Mouse (Mus musculus): ENCODE results near the gene Spata2l. TPM values are rescaled to one million over a fixed set of nuclear protein-coding genes. Genes with fewer than 3 reads are reported as not detected.

Gene Spata2l
- total and polyA plus RNA-seq, 3 experiments: 1.9 to 3.1 TPM; not detected in 1

DNA sequence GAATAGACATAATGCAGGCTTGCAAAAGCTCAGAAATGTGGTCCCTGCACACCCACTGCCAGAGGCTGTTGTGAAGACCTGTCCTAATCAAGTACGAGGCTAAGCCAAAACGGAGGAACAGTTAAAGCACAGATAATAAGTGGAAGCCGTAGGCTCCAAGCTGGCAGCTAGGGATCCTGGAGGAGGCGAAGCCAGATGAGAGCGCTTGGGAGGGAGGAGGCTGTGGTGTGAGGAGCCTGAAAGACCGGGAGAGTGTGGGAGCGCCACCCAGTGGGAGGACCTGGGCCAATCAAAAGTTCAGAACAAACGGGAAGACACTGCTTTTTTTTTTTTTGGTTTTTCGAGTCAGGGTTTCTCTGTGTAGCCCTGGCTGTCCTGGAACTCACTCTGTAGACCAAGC, 45.4 kb downstream of the Spata2l start:
- H3K9ac ChIP-seq (ENCODE audit: control insufficient read depth, low read depth, low read length, poor library complexity, severe bottlenecking): peak overlapping the region; percentile 32
- DNase-seq (ENCODE audit: low read depth, low spot score): peak; percentile 88
- TF ChIP-seq ZC3H11A (IDR thresholded peaks at IDR 0.05; ENCODE audit: low read depth, low read length): peak; percentile 53
- peak; percentile 96 for TF ChIP-seq ZNF384 (IDR thresholded peaks at IDR 0.05; ENCODE audit: low read depth, low read length)
- TF ChIP-seq SIN3A (IDR thresholded peaks at IDR 0.05; ENCODE audit: low read length): peak; percentile 59
- peak; percentile 49 to 82 (median 70) for TF ChIP-seq CTCF (IDR thresholded peaks at IDR 0.05 in 2 of 3, conservative IDR thresholded peaks at IDR 0.05 in 1 of 3; ENCODE audit: control insufficient read depth in 1 of 3, insufficient read depth in 1 of 3, low read depth in 2 of 3, low read length in 3 of 3, poor library complexity in 1 of 3, severe bottlenecking in 1 of 3)
- TF ChIP-seq ELF1 (IDR thresholded peaks at IDR 0.05; ENCODE audit: low read depth, low read length): no peak
- TF ChIP-seq SMC3 (IDR thresholded peaks at IDR 0.05; ENCODE audit: low read depth, low read length): peak; percentile 70
- peak; percentile 61 for TF ChIP-seq MXI1 (IDR thresholded peaks at IDR 0.05; ENCODE audit: low read depth, low read length)
- peak; percentile 51 for TF ChIP-seq RAD21 (IDR thresholded peaks at IDR 0.05; ENCODE audit: low read depth, low read length)
- no peak for TF ChIP-seq E2F4 (IDR thresholded peaks at IDR 0.05; ENCODE audit: borderline replicate concordance, low read depth, low read length)
- H3K4me1 ChIP-seq (ENCODE audit: control insufficient read depth in 1 of 2, insufficient read depth in 2 of 2, low read length in 2 of 2): peaks cover 0 to 25% of the 10 kb centered on the region in 2 experiments; a peak in 2 of 4 replicates
- H3K4me3 ChIP-seq (ENCODE audit: control insufficient read depth in 1 of 2, insufficient read depth in 1 of 2, low read depth in 2 of 2, low read length in 2 of 2): peak overlapping the region; percentile 41 to 43
- no peak overlapping the region for H3K27ac ChIP-seq (ENCODE audit: control insufficient read depth, low read depth, low read length)
- no peaks in the 10 kb centered on the region for H3K79me2 ChIP-seq (ENCODE audit: control insufficient read depth, insufficient read depth, low read length, poor library complexity)
- H3K27me3 ChIP-seq (ENCODE audit: control insufficient read depth in 1 of 2, insufficient read depth in 2 of 2, low read length in 2 of 2): no peaks in the 10 kb centered on the region
- H3K36me3 ChIP-seq (ENCODE audit: control insufficient read depth in 1 of 2, insufficient read depth in 2 of 2, low read length in 2 of 2): peaks cover 0 to 11% of the 10 kb centered on the region in 2 experiments; a peak in 2 of 4 replicates
- H3K9me3 ChIP-seq (replicated peaks; ENCODE audit: insufficient read depth, low read length): no peaks in the 10 kb centered on the region

DNA sequence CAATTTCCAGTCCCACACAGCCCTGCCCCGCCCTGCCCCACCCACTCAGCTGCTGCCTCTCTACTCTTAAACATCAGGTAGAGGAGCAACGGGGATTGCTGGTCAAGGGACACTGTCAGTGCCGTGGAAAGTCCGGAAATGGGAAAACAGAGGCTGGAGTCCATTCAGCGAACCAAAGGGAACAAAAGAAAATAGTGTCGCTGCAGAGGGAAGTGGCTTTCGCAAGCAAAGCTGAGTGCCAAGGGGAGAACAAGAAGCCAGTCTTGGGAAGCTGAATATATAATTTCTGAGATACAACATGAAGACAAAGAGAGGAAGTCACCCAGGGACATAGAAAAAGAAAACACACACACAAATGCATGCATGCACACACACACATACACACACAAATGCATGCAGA, 47.2 kb downstream of the Spata2l start:
- Histone ChIP-seq H3K36me3 (ENCODE audit: control insufficient read depth in 1 of 2, insufficient read depth in 2 of 2, low read length in 2 of 2) (peaks cover 0 to 11% of the 10 kb centered on the region in 2 experiments; a peak in 2 of 4 replicates), H3K27ac (ENCODE audit: control insufficient read depth, low read depth, low read length) (no peak overlapping the region), H3K79me2 (ENCODE audit: control insufficient read depth, insufficient read depth, low read length, poor library complexity) (no peaks in the 10 kb centered on the region), H3K9ac (ENCODE audit: control insufficient read depth, low read depth, low read length, poor library complexity, severe bottlenecking) (no peak overlapping the region), H3K9me3 (replicated peaks; ENCODE audit: insufficient read depth, low read length) (no peaks in the 10 kb centered on the region), H3K4me3 (ENCODE audit: control insufficient read depth in 1 of 2, insufficient read depth in 1 of 2, low read depth in 2 of 2, low read length in 2 of 2) (no peak overlapping the region), H3K27me3 (ENCODE audit: control insufficient read depth in 1 of 2, insufficient read depth in 2 of 2, low read length in 2 of 2) (0 out of 4 replicates have a peak, but pooled peaks cover 0 to 1% of the 10 kb centered on the region in 2 experiments), H3K4me1 (ENCODE audit: control insufficient read depth in 1 of 2, insufficient read depth in 2 of 2, low read length in 2 of 2) (peaks cover 0 to 25% of the 10 kb centered on the region in 2 experiments; a peak in 2 of 4 replicates)
- TF ChIP-seq SMC3 (IDR thresholded peaks at IDR 0.05; ENCODE audit: low read depth, low read length): no peak
- no peak for TF ChIP-seq USF1 (IDR thresholded peaks at IDR 0.05; ENCODE audit: low read depth, low read length)
- TF ChIP-seq MYC (IDR thresholded peaks at IDR 0.05; ENCODE audit: low read depth, low read length): no peak
- no peak for TF ChIP-seq TBP (IDR thresholded peaks at IDR 0.05; ENCODE audit: low read depth, low read length)
- TF ChIP-seq MAZ (IDR thresholded peaks at IDR 0.05; ENCODE audit: low read depth, low read length): no peak
- TF ChIP-seq BHLHE40 (IDR thresholded peaks at IDR 0.05; ENCODE audit: borderline replicate concordance, low read depth, low read length): no peak
- no peak for TF ChIP-seq RCOR1 (IDR thresholded peaks at IDR 0.05; ENCODE audit: low read depth, low read length)
- TF ChIP-seq GABPA (IDR thresholded peaks at IDR 0.05; ENCODE audit: low read depth, low read length): no peak
- no peak for TF ChIP-seq POLR2AphosphoS5 (IDR thresholded peaks at IDR 0.05; ENCODE audit: borderline replicate concordance, low read depth, low read length)
- no peak for TF ChIP-seq GATA1 (IDR thresholded peaks at IDR 0.05; ENCODE audit: low read depth, low read length)
- no peak for TF ChIP-seq MEF2A (IDR thresholded peaks at IDR 0.05; ENCODE audit: extremely low read depth, insufficient replicate concordance, low read depth, low read length, poor library complexity, severe bottlenecking)
- no peak for TF ChIP-seq MYB (IDR thresholded peaks at IDR 0.05; ENCODE audit: low read depth, low read length)
- no peak for TF ChIP-seq CTCF (IDR thresholded peaks at IDR 0.05 in 2 of 3, conservative IDR thresholded peaks at IDR 0.05 in 1 of 3; ENCODE audit: control insufficient read depth in 1 of 3, insufficient read depth in 1 of 3, low read depth in 2 of 3, low read length in 3 of 3, poor library complexity in 1 of 3, severe bottlenecking in 1 of 3)
- TF ChIP-seq EP300 (IDR thresholded peaks at IDR 0.05; ENCODE audit: low read depth in 1 of 2, low read length in 2 of 2): no peak
- no peak for TF ChIP-seq ZNF384 (IDR thresholded peaks at IDR 0.05; ENCODE audit: low read depth, low read length)
- peak; percentile 27 for DNase-seq (ENCODE audit: low read depth, low spot score)
